13 mouse cellular contexts compared by ENCODE assay signal in genomic region chr3:20254566-20255479, GRCm38 (mm10). TPM values are rescaled to one million over a fixed set of nuclear protein-coding genes. Genes with fewer than 3 reads are reported as not detected.
DNase-seq lines count a peak whose midpoint lies in the region; ATAC-seq and TF ChIP-seq lines count a peak whose summit lies in the region.
"Had no signal": no experiment of that assay in that cellular context is flagged by ENCODE, and none has a peak within 500 bp of the region (broad histone marks: within the 10 kb centered on the region; RNA-seq: fewer than 3 reads in every experiment).

No protein-coding gene starts in this region.

- peak; percentile 31 for DNase-seq in forebrain, embryonic 14.5 days (ENCODE audit: low spot score)
- no peak for DNase-seq in liver, embryonic 14.5 days (ENCODE audit: low read depth in 3 of 3, low spot score in 3 of 3)
- no peak for DNase-seq in liver
- DNase-seq in embryonic facial prominence, embryonic 14.5 days (ENCODE audit: low spot score), result peak; percentile 45
- DNase-seq in retina, embryonic 14.5 days (ENCODE audit: low spot score), result peak; percentile 53
- no peak for DNase-seq in layer of hippocampus, adult 8-10 months (ENCODE audit: low spot score in 2 of 2)
- DNase-seq in left cerebral cortex, postnatal 14 days (ENCODE audit: low spot score in 2 of 2), result no peak
- DNase-seq: cerebellum, adult 9-11 months had no signal

- no peaks in the 10 kb centered on the region for H3K36me3 ChIP-seq in forebrain, embryonic 14.5 days (ENCODE audit: control insufficient read depth, insufficient read depth, low read length)
- no peaks in the 10 kb centered on the region for H3K36me3 ChIP-seq in forebrain, embryonic 12.5 days (replicated peaks)
- no peaks in the 10 kb centered on the region for H3K36me3 ChIP-seq in liver, embryonic 14.5 days (replicated peaks; ENCODE audit: control insufficient read depth, insufficient read depth, low read depth)
- H3K36me3 ChIP-seq in embryonic facial prominence, embryonic 14.5 days (ENCODE audit: control insufficient read depth, insufficient read depth, low read length), result no peaks in the 10 kb centered on the region
- H3K36me3 ChIP-seq: heart, embryonic 10.5 days; neural tube, embryonic 12.5 days had no signal

- no peak overlapping the region for H3K4me3 ChIP-seq in forebrain, embryonic 14.5 days (ENCODE audit: low read depth, low read length)
- no peak overlapping the region for H3K4me3 ChIP-seq in forebrain, embryonic 12.5 days (replicated peaks)
- H3K4me3 ChIP-seq in liver, embryonic 14.5 days (ENCODE audit: insufficient read depth in 1 of 2, low read depth in 2 of 2, low read length in 2 of 2), result no peak overlapping the region
- H3K4me3 ChIP-seq in embryonic facial prominence, embryonic 14.5 days (ENCODE audit: low read depth, low read length), result no peak overlapping the region
- H3K4me3 ChIP-seq: heart, embryonic 10.5 days; neural tube, embryonic 12.5 days had no signal

- intact Hi-C loops in left cerebral cortex, postnatal 14 days (cut with DNase I), result loop anchor here (5.0 kb wide), 1 partner anchor 252 kb away; no protein-coding TSS in a partner anchor

- TF ChIP-seq CTCF in liver, embryonic 14.5 days (IDR thresholded peaks at IDR 0.05; ENCODE audit: low read depth), result peak; percentile 17; the same call in 1 of the 2 replicates

- H3K9ac ChIP-seq in forebrain, embryonic 14.5 days (ENCODE audit: low read length), result no peak overlapping the region
- no peak overlapping the region for H3K9ac ChIP-seq in forebrain, embryonic 12.5 days
- H3K9ac ChIP-seq in liver, embryonic 14.5 days (replicated peaks), result no peak overlapping the region
- H3K9ac ChIP-seq in embryonic facial prominence, embryonic 14.5 days (ENCODE audit: low read depth, low read length), result no peak overlapping the region
- H3K9ac ChIP-seq: neural tube, embryonic 12.5 days had no signal

- ATAC-seq in forebrain, embryonic 14.5 days, result no peak
- ATAC-seq in forebrain, embryonic 12.5 days (ENCODE audit: low FRiP score), result no peak
- ATAC-seq in liver, embryonic 14.5 days (ENCODE audit: insufficient read depth), result no peak
- no peak for ATAC-seq in embryonic facial prominence, embryonic 14.5 days (ENCODE audit: low read depth)

- no peak overlapping the region for H3K27ac ChIP-seq in forebrain, embryonic 14.5 days (ENCODE audit: low read depth, low read length)
- no peak overlapping the region for H3K27ac ChIP-seq in forebrain, embryonic 12.5 days
- no peak overlapping the region for H3K27ac ChIP-seq in liver, embryonic 14.5 days
- H3K27ac ChIP-seq in embryonic facial prominence, embryonic 14.5 days (replicated peaks; ENCODE audit: low read depth, low read length), result no peak overlapping the region
- H3K27ac ChIP-seq: heart, embryonic 10.5 days; neural tube, embryonic 12.5 days had no signal

- no peak for TF ChIP-seq EP300 in liver, embryonic 14.5 days (IDR thresholded peaks at IDR 0.05; ENCODE audit: low read depth)

- 47% methylated on average over 9 of the region's 9 CpGs for WGBS in forebrain, embryonic 14.5 days
- 53% methylated on average over 9 of the region's 9 CpGs for WGBS in forebrain, embryonic 12.5 days
- WGBS in liver, embryonic 14.5 days (ENCODE audit: insufficient replicate concordance), result 35% methylated on average over 9 of the region's 9 CpGs
- WGBS in embryonic facial prominence, embryonic 14.5 days, result 35% methylated on average over 9 of the region's 9 CpGs

- no peaks in the 10 kb centered on the region for H3K9me3 ChIP-seq in forebrain, embryonic 14.5 days (replicated peaks; ENCODE audit: control insufficient read depth, low read length)
- no peaks in the 10 kb centered on the region for H3K9me3 ChIP-seq in forebrain, embryonic 12.5 days
- H3K9me3 ChIP-seq in liver, embryonic 14.5 days (ENCODE audit: control insufficient read depth, low read length), result no peaks in the 10 kb centered on the region
- no peaks in the 10 kb centered on the region for H3K9me3 ChIP-seq in embryonic facial prominence, embryonic 14.5 days (ENCODE audit: control insufficient read depth, low read length)
- H3K9me3 ChIP-seq: heart, embryonic 10.5 days; neural tube, embryonic 12.5 days had no signal

- no peak overlapping the region for H3K4me2 ChIP-seq in forebrain, embryonic 14.5 days (ENCODE audit: low read length)
- H3K4me2 ChIP-seq in forebrain, embryonic 12.5 days, result no peak overlapping the region
- no peak overlapping the region for H3K4me2 ChIP-seq in liver, embryonic 14.5 days (ENCODE audit: low read depth)
- no peak overlapping the region for H3K4me2 ChIP-seq in embryonic facial prominence, embryonic 14.5 days (ENCODE audit: low read depth, low read length)
- H3K4me2 ChIP-seq: neural tube, embryonic 12.5 days had no signal

- no peaks in the 10 kb centered on the region for H3K4me1 ChIP-seq in forebrain, embryonic 14.5 days (ENCODE audit: control insufficient read depth, insufficient read depth, low read length)
- no peaks in the 10 kb centered on the region for H3K4me1 ChIP-seq in forebrain, embryonic 12.5 days
- no peaks in the 10 kb centered on the region for H3K4me1 ChIP-seq in liver, embryonic 14.5 days (replicated peaks; ENCODE audit: control insufficient read depth in 2 of 2, insufficient read depth in 2 of 2, low read length in 1 of 2)
- no peaks in the 10 kb centered on the region for H3K4me1 ChIP-seq in embryonic facial prominence, embryonic 14.5 days (ENCODE audit: control insufficient read depth, insufficient read depth, low read length)
- H3K4me1 ChIP-seq: neural tube, embryonic 12.5 days had no signal

- no peaks in the 10 kb centered on the region for H3K27me3 ChIP-seq in forebrain, embryonic 14.5 days (replicated peaks; ENCODE audit: control insufficient read depth, insufficient read depth, low read length)
- no peaks in the 10 kb centered on the region for H3K27me3 ChIP-seq in forebrain, embryonic 12.5 days
- H3K27me3 ChIP-seq in liver, embryonic 14.5 days (ENCODE audit: control insufficient read depth, insufficient read depth, low read length), result no peaks in the 10 kb centered on the region
- no peaks in the 10 kb centered on the region for H3K27me3 ChIP-seq in embryonic facial prominence, embryonic 14.5 days (replicated peaks; ENCODE audit: control insufficient read depth, insufficient read depth, low read length)
- H3K27me3 ChIP-seq: neural tube, embryonic 12.5 days had no signal

RNA-seq across cellular contexts. Expression of gene Cpa3, which starts 12.8 kb away (rescaled TPM):
- 0.23 TPM in 1 of 2 replicates, not detected in the other for polyA plus RNA-seq in forebrain, embryonic 14.5 days (2014; fragmentation: Nextera tagmentation; extraction: Ambion mirVana)
- polyA plus RNA-seq in forebrain, embryonic 12.5 days (2016; fragmentation: Nextera tagmentation; extraction: Ambion mirVana), result 0.40 and 0.56 TPM in 2 replicates
- 1.4 and 2.4 TPM in 2 replicates for polyA plus RNA-seq in liver, embryonic 14.5 days (2012; rRNA removed)
- 3.3 and 3.5 TPM in 2 replicates for polyA plus RNA-seq in liver, embryonic 14.5 days (2014; fragmentation: Nextera tagmentation; extraction: Ambion mirVana)
- polyA plus RNA-seq in embryonic facial prominence, embryonic 14.5 days (2014; fragmentation: Nextera tagmentation; extraction: Ambion mirVana), result 112 and 176 TPM in 2 replicates
- total RNA-seq in layer of hippocampus, adult 8-10 months (2022), result under 1 TPM in 2 of 4 experiments, not detected in 2; 0.52 to 0.66 TPM
- total RNA-seq in left cerebral cortex, postnatal 14 days (2021), result not detected

RNA-seq across cellular contexts. Expression of gene Cpb1, which starts 20.7 kb away (rescaled TPM):
- not detected in 2 replicates for polyA plus RNA-seq in forebrain, embryonic 14.5 days (2014; fragmentation: Nextera tagmentation; extraction: Ambion mirVana)
- polyA plus RNA-seq in forebrain, embryonic 12.5 days (2016; fragmentation: Nextera tagmentation; extraction: Ambion mirVana), result not detected in 2 replicates
- 0.01 TPM in 2 replicates for polyA plus RNA-seq in liver, embryonic 14.5 days (2012; rRNA removed)
- polyA plus RNA-seq in liver, embryonic 14.5 days (2014; fragmentation: Nextera tagmentation; extraction: Ambion mirVana), result not detected in 2 replicates
- polyA plus RNA-seq in embryonic facial prominence, embryonic 14.5 days (2014; fragmentation: Nextera tagmentation; extraction: Ambion mirVana), result 0.43 and 0.87 TPM in 2 replicates
- under 1 TPM in 2 of 4 experiments, not detected in 2; 0.18 to 0.45 TPM for total RNA-seq in layer of hippocampus, adult 8-10 months (2022)
- total RNA-seq in left cerebral cortex, postnatal 14 days (2021), result under 1 TPM; 0.18 to 0.38 TPM
- total RNA-seq: MEL had no signal
- polyA plus RNA-seq: heart, embryonic 10.5 days; limb, embryonic 11.5 days; neural tube, embryonic 12.5 days had no signal

Comparison
In these comparisons a context has a peak if more than half of its experiments do, and no peak if none do; other contexts are left out.
1. DNase-seq: peak in forebrain, embryonic 14.5 days (single experiment), embryonic facial prominence, embryonic 14.5 days (single experiment) and retina, embryonic 14.5 days (single experiment); none in liver, embryonic 14.5 days (0 of 3), liver (single experiment), layer of hippocampus, adult 8-10 months (0 of 2) and left cerebral cortex, postnatal 14 days (0 of 2).
2. RNA of gene Cpa3, which starts 12.8 kb away (polyA plus RNA-seq): 112 to 176 TPM in embryonic facial prominence, embryonic 14.5 days; 1.4 to 3.5 TPM in liver, embryonic 14.5 days, 0.40 to 0.56 TPM in forebrain, embryonic 12.5 days and 0.23 TPM in forebrain, embryonic 14.5 days; every median in the first group is over 10 times any median in the second.